Mouse (Mus musculus) forebrain, postnatal 0 days (tissue): Measurements from ENCODE around the gene Slc26a6. TPM values are rescaled to one million over a fixed set of nuclear protein-coding genes. Genes with fewer than 3 reads are reported as not detected.

Experiments
- ATAC-seq: fragments of 200-750 bp; cut with Nextera tagmentation; 2 replicates; pipeline ENCODE4 v1.8.0; 2017; ENCODE audit warnings: mild to moderate bottlenecking, moderate library complexity
- DNase-seq: peaks from one replicate; pipeline ENCODE4 v3.0.0-alpha.2; 2015
- H3K27ac ChIP-seq: fragments of 300-500 bp; sonication (generic); 2 replicates; pipeline ENCODE4 v1.5.1; 2014; ENCODE audit warnings: low read depth, mild to moderate bottlenecking, antibody characterized with exemption, low read length, moderate library complexity, mixed read lengths
- H3K27me3 ChIP-seq: fragments of 300-500 bp; sonication (generic); 2 replicates; pipeline ENCODE4 v1.6.1; 2014; ENCODE audit warnings: mild to moderate bottlenecking, low read length, mixed read lengths; ENCODE audit not compliant: insufficient read depth
- H3K36me3 ChIP-seq: fragments of 300-500 bp; sonication (generic); 2 replicates; pipeline ENCODE4 v1.6.1; 2014; ENCODE audit warnings: mild to moderate bottlenecking, moderate library complexity; ENCODE audit not compliant: insufficient read depth
- H3K4me1 ChIP-seq: fragments of 300-500 bp; sonication (generic); 2 replicates; pipeline ENCODE4 v1.6.1; 2014; ENCODE audit warnings: antibody characterized with exemption; ENCODE audit not compliant: insufficient read depth
- H3K4me2 ChIP-seq: fragments of 300-500 bp; sonication (generic); 2 replicates; pipeline ENCODE4 v1.6.1; 2014; ENCODE audit warnings: low read depth, mild to moderate bottlenecking, moderate library complexity
- H3K4me3 ChIP-seq: fragments of 300-500 bp; sonication (generic); 2 replicates; pipeline ENCODE4 v1.5.1; 2014; ENCODE audit warnings: low read depth, low read length, mixed read lengths
- H3K9ac ChIP-seq: fragments of 300-500 bp; sonication (generic); 2 replicates; pipeline ENCODE4 v1.6.1; 2014; ENCODE audit warnings: mild to moderate bottlenecking
- H3K9me3 ChIP-seq: fragments of 300-500 bp; sonication (generic); 2 replicates; pipeline ENCODE4 v1.6.1; 2016; ENCODE audit warnings: low read length
- CTCF ChIP-seq: sonication (generic); IDR thresholded peaks from 2 replicates; pipeline ENCODE4 v1.5.1; 2016; ENCODE audit warnings: antibody characterized with exemption, control low read depth, low read depth
- WGBS: fragments of 180-500 bp; shearing (Covaris S2); extraction: QIAGEN DNeasy Blood & Tissue Kit; methylation state at CpG from one replicate; pipeline ENCODE4 v1.1.7; 2014; 5-methylcytosine and 5-hydroxymethylcytosine counted together
- polyA plus RNA-seq: library from polyadenylated mRNA; unstranded; fragments of >200 nt; fragmentation: Nextera tagmentation; extraction: Ambion mirVana; gene quantifications from 2 replicates; pipeline ENCODE4 v1.2.1, GENCODE M21; 2015
- total RNA-seq: library from RNA; depleted of rRNA; stranded (reverse); fragments of >200 nt; gene quantifications from 2 replicates; pipeline ENCODE4 v1.2.3, GENCODE M21; 2014

The Slc26a6 gene
- total and polyA plus RNA-seq, 2 experiments from 2014 or later, result 18.0 to 19.4 TPM

GRCm38 (mm10) chr9:108842989-108843388 is 10.1 kb upstream of the Slc26a6 start:
- DNase-seq, result peak; percentile 48
- H3K4me2 ChIP-seq, result no peak overlapping the region
- peaks cover 92% of the 10 kb centered on the region for H3K36me3 ChIP-seq
- peak; percentile 44; the same call in 1 of the 2 replicates for ATAC-seq
- H3K27me3 ChIP-seq, result no peaks in the 10 kb centered on the region
- no peak overlapping the region for H3K9ac ChIP-seq
- no peak overlapping the region for H3K4me3 ChIP-seq
- WGBS, result 19% methylated on average over 14 of the region's 14 CpGs
- no peak overlapping the region for H3K27ac ChIP-seq
- peak; percentile 49 for TF ChIP-seq CTCF
- no peaks in the 10 kb centered on the region for H3K9me3 ChIP-seq
- H3K4me1 ChIP-seq, result no peaks in the 10 kb centered on the region

GRCm38 (mm10) chr9:108845390-108845789 is 7.7 kb upstream of the Slc26a6 start:
- no peak for ATAC-seq
- Histone ChIP-seq H3K9me3 (no peaks in the 10 kb centered on the region), H3K27me3 (no peaks in the 10 kb centered on the region), H3K36me3 (peaks cover 97% of the 10 kb centered on the region), H3K9ac (no peak overlapping the region), H3K4me3 (no peak overlapping the region), H3K27ac (no peak overlapping the region), H3K4me1 (no peaks in the 10 kb centered on the region), H3K4me2 (no peak overlapping the region)
- DNase-seq, result no peak
- TF ChIP-seq CTCF, result no peak
- WGBS, result 83% methylated on average over 5 of the region's 5 CpGs

DNA sequence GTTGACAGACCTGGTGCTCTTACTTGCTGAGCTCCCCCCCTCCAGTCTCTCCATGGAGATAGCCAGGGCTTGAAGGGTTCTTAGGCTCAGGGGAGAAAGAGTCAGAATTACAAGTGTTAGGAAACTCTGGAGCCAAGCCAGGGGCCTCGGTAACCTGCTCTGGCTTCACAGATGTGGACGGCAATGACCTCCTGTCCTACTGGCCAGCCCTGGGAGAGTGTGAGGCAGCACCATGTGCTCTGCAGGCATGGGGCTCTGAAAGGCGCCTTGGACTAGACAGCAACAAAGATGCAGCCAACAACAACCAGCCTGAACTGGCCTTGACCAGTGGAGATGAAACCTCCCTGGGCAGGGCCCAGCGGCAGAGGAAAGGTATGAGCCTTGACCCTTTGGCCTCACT is 5.7 kb upstream of the Slc26a6 start:
- Histone ChIP-seq H3K9me3 (no peaks in the 10 kb centered on the region), H3K4me2 (no peak overlapping the region), H3K9ac (no peak overlapping the region), H3K27me3 (no peaks in the 10 kb centered on the region), H3K36me3 (peaks cover 88% of the 10 kb centered on the region), H3K4me1 (no peaks in the 10 kb centered on the region), H3K27ac (no peak overlapping the region), H3K4me3 (no peak overlapping the region)
- ATAC-seq (no peak), DNase-seq (no peak)
- TF ChIP-seq CTCF, result no peak
- WGBS, result 89% methylated on average over 4 of the region's 4 CpGs

DNA sequence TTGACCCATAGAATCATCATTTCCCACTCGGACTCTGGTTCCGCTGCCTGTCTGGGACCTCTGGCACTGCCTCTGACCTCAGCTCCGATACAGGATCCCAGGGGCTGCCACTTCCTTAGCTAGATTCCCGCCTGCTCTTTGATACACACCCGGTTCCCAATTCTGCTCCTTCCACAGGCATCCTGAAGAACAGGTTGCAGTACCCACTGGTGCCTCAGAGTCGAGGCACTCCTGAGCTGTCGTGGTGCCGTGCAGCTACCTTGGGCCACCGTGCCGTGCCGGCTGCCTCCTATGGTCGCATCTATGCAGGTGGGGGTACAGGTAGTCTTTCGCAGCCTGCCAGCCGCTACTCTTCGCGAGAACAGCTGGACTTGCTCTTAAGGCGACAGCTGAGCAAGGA is 4.7 kb upstream of the Slc26a6 start:
- WGBS, result 85% methylated on average over 17 of the region's 17 CpGs
- ATAC-seq (no peak), DNase-seq (no peak)
- Histone ChIP-seq H3K4me3 (no peak overlapping the region), H3K27ac (no peak overlapping the region), H3K9ac (no peak overlapping the region), H3K4me2 (no peak overlapping the region), H3K27me3 (no peaks in the 10 kb centered on the region), H3K36me3 (peaks cover 82% of the 10 kb centered on the region), H3K9me3 (no peaks in the 10 kb centered on the region), H3K4me1 (0 out of 2 replicates have a peak, but pooled peaks cover under 1% of the 10 kb centered on the region)
- no peak for TF ChIP-seq CTCF

- DNase-seq, result peak; percentile 94
- peak; percentile 72 for TF ChIP-seq CTCF
- peaks cover 51% of the 10 kb centered on the region for H3K36me3 ChIP-seq
- WGBS, result 4% methylated on average over 24 of the region's 25 CpGs
- H3K9me3 ChIP-seq, result no peaks in the 10 kb centered on the region
- H3K4me1 ChIP-seq, result 0 out of 2 replicates have a peak, but pooled peaks cover 3% of the 10 kb centered on the region
- H3K9ac ChIP-seq, result peak overlapping the region; percentile 66
- H3K27ac ChIP-seq, result peak overlapping the region; percentile 64
- H3K4me2 ChIP-seq, result peak overlapping the region; percentile 69
- H3K27me3 ChIP-seq, result no peaks in the 10 kb centered on the region
- peak overlapping the region; percentile 66 for H3K4me3 ChIP-seq
- ATAC-seq, result peak; percentile 94
These were observed 655 bp downstream of the Slc26a6 start for GRCm38 (mm10) chr9:108853635-108854240.

DNA sequence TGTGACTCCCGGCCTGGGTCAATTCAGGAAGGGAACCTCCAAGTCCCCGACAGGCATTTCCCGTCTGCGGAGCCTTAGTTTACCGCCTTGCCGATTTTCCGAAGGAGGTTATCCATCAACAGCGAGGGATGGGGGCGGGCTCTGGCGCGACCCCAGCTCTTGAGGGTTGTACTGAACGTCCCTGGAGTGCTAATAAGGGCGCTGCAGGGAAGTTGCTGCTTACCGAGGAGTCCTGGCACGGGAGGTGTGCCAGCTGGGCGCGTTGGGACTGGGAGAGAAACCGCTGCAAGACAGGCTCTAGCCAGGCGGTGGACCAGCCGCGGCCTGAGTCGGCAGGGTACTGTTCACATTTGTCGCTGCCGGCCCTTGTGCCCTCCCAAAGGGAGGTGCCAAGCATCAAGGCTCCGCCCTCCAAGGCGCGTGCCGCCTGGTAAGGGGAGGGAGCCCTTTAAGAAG is 1.2 kb downstream of the Slc26a6 start:
- Histone ChIP-seq H3K9ac (peak overlapping the region; percentile 66), H3K4me1 (0 out of 2 replicates have a peak, but pooled peaks cover 3% of the 10 kb centered on the region), H3K27ac (peak overlapping the region; percentile 64), H3K27me3 (no peaks in the 10 kb centered on the region), H3K4me2 (peak overlapping the region; percentile 69), H3K4me3 (peak overlapping the region; percentile 66), H3K36me3 (peaks cover 51% of the 10 kb centered on the region), H3K9me3 (no peaks in the 10 kb centered on the region)
- DNase-seq, result peak; percentile 89
- WGBS, result under 1% methylated on average over 28 of the region's 28 CpGs
- peak; percentile 88 for ATAC-seq
- TF ChIP-seq CTCF, result no peak

DNA sequence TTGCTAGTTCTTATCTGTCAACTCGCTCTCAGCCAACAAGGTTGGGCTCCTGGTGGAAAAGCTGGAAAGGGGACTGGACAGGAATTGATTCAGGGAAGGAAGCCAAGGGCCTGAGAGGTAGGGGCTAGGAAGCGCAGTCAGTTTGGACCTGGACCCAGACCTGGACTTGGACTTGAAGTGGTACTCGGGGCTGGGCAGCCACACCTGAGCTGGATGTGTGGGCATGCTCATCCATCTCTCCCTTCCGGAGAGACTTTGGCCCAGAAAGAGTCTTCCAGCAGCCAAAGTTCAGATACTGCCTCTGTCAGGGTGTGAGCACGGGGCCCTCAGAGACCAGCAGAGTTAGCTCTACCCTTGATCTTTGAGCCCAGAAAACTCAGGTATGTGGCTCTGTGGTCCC is 2.3 kb downstream of the Slc26a6 start:
- Histone ChIP-seq H3K4me3 (no peak overlapping the region), H3K27ac (no peak overlapping the region), H3K9me3 (no peaks in the 10 kb centered on the region), H3K4me1 (0 out of 2 replicates have a peak, but pooled peaks cover 3% of the 10 kb centered on the region), H3K9ac (no peak overlapping the region), H3K36me3 (peaks cover 43% of the 10 kb centered on the region), H3K4me2 (no peak overlapping the region), H3K27me3 (no peaks in the 10 kb centered on the region)
- TF ChIP-seq CTCF, result no peak
- 64% methylated on average over 5 of the region's 5 CpGs for WGBS
- ATAC-seq (no peak), DNase-seq (no peak)
